Mouse (Mus musculus): Measurements from ENCODE around the gene Sult3a2. TPM values are rescaled to one million over a fixed set of nuclear protein-coding genes. Genes with fewer than 3 reads are reported as not detected.
"Not testable (repeated sequence)": the region's sequence is repeated elsewhere in the genome, so short reads cannot be mapped to it uniquely, and the experiment has no call there.

The Sult3a2 gene
- polyA plus RNA-seq, 1 experiment = not detected

GRCm38 (mm10) chr10:33787541-33787940 lies 1.0 kb upstream of the Sult3a2 start:
- no peaks in the 10 kb centered on the region for H3K4me1 ChIP-seq (ENCODE audit: control insufficient read depth, insufficient read depth, insufficient read length)
- H3K27ac ChIP-seq (ENCODE audit: insufficient read depth, low read length) = no peak overlapping the region
- no peak for DNase-seq (ENCODE audit: low read depth in 1 of 2, low spot score in 2 of 2)

GRCm38 (mm10) chr10:33735251-33735650 lies 51.3 kb downstream of the Sult3a2 start:
- DNase-seq (ENCODE audit: low read depth in 1 of 2, low spot score in 2 of 2); H3K27ac ChIP-seq (ENCODE audit: insufficient read depth, low read length); H3K36me3 ChIP-seq (ENCODE audit: control insufficient read depth, insufficient read depth, low read length); H3K4me3 ChIP-seq (ENCODE audit: extremely low read depth, insufficient read depth, insufficient read length); H3K4me1 ChIP-seq (ENCODE audit: control insufficient read depth, insufficient read depth, insufficient read length); H3K27me3 ChIP-seq (ENCODE audit: control insufficient read depth, insufficient read depth, low read length): not testable (repeated sequence)
- WGBS = 86% methylated on average over 7 of the region's 7 CpGs

More at GRCm38 (mm10) chr10:33787541-33787940, 1.0 kb upstream of the Sult3a2 start:
- H3K4me3 ChIP-seq (ENCODE audit: extremely low read depth, insufficient read depth, insufficient read length) = no peak overlapping the region
- TF ChIP-seq CTCF (IDR thresholded peaks at IDR 0.05; ENCODE audit: extremely low read depth, insufficient read depth, insufficient read length, insufficient replicate concordance) = no peak
- no peak for TF ChIP-seq POLR2A (IDR thresholded peaks at IDR 0.05; ENCODE audit: low read depth, low read length)
- no peaks in the 10 kb centered on the region for H3K27me3 ChIP-seq (ENCODE audit: control insufficient read depth, insufficient read depth, low read length)
- no peaks in the 10 kb centered on the region for H3K36me3 ChIP-seq (ENCODE audit: control insufficient read depth, insufficient read depth, low read length)

- Histone ChIP-seq H3K36me3 (ENCODE audit: control insufficient read depth, insufficient read depth, low read length) (no peaks in the 10 kb centered on the region), H3K27me3 (ENCODE audit: control insufficient read depth, insufficient read depth, low read length) (no peaks in the 10 kb centered on the region), H3K27ac (ENCODE audit: insufficient read depth, low read length) (no peak overlapping the region), H3K4me3 (ENCODE audit: extremely low read depth, insufficient read depth, insufficient read length) (no peak overlapping the region), H3K4me1 (ENCODE audit: control insufficient read depth, insufficient read depth, insufficient read length) (no peaks in the 10 kb centered on the region)
- no peak for TF ChIP-seq CTCF (IDR thresholded peaks at IDR 0.05; ENCODE audit: extremely low read depth, insufficient read depth, insufficient read length, insufficient replicate concordance)
- TF ChIP-seq POLR2A (IDR thresholded peaks at IDR 0.05; ENCODE audit: low read depth, low read length) = no peak
- no peak for DNase-seq (ENCODE audit: low read depth in 1 of 2, low spot score in 2 of 2)
Measured at GRCm38 (mm10) chr10:33733241-33733640, 53.3 kb downstream of the Sult3a2 start.

- Histone ChIP-seq H3K36me3 (ENCODE audit: control insufficient read depth, insufficient read depth, low read length) (no peaks in the 10 kb centered on the region), H3K27me3 (ENCODE audit: control insufficient read depth, insufficient read depth, low read length) (no peaks in the 10 kb centered on the region), H3K4me3 (ENCODE audit: extremely low read depth, insufficient read depth, insufficient read length) (no peak overlapping the region), H3K27ac (ENCODE audit: insufficient read depth, low read length) (no peak overlapping the region), H3K4me1 (ENCODE audit: control insufficient read depth, insufficient read depth, insufficient read length) (no peaks in the 10 kb centered on the region)
- WGBS = 85% methylated on average over 4 of the region's 4 CpGs
- TF ChIP-seq CTCF (IDR thresholded peaks at IDR 0.05; ENCODE audit: extremely low read depth, insufficient read depth, insufficient read length, insufficient replicate concordance) (no peak), POLR2A (IDR thresholded peaks at IDR 0.05; ENCODE audit: low read depth, low read length) (no peak)
- DNase-seq (ENCODE audit: low read depth in 1 of 2, low spot score in 2 of 2) = no peak
Measured at GRCm38 (mm10) chr10:33732409-33733185, 53.9 kb downstream of the Sult3a2 start.

GRCm38 (mm10) chr10:33723764-33724163 lies 62.7 kb downstream of the Sult3a2 start:
- TF ChIP-seq CTCF (IDR thresholded peaks at IDR 0.05; ENCODE audit: extremely low read depth, insufficient read depth, insufficient read length, insufficient replicate concordance) (no peak), POLR2A (IDR thresholded peaks at IDR 0.05; ENCODE audit: low read depth, low read length) (no peak)
- 45% methylated on average over 6 of the region's 6 CpGs for WGBS
- no peaks in the 10 kb centered on the region for H3K4me1 ChIP-seq (ENCODE audit: control insufficient read depth, insufficient read depth, insufficient read length)
- no peak overlapping the region for H3K27ac ChIP-seq (ENCODE audit: insufficient read depth, low read length)
- no peak overlapping the region for H3K4me3 ChIP-seq (ENCODE audit: extremely low read depth, insufficient read depth, insufficient read length)
- no peak for DNase-seq (ENCODE audit: low read depth in 1 of 2, low spot score in 2 of 2)
- H3K36me3 ChIP-seq (ENCODE audit: control insufficient read depth, insufficient read depth, low read length) = no peaks in the 10 kb centered on the region
- H3K27me3 ChIP-seq (ENCODE audit: control insufficient read depth, insufficient read depth, low read length) = no peaks in the 10 kb centered on the region

- Histone ChIP-seq H3K4me3 (ENCODE audit: extremely low read depth, insufficient read depth, insufficient read length) (no peak overlapping the region), H3K27ac (ENCODE audit: insufficient read depth, low read length) (no peak overlapping the region), H3K36me3 (ENCODE audit: control insufficient read depth, insufficient read depth, low read length) (no peaks in the 10 kb centered on the region), H3K27me3 (ENCODE audit: control insufficient read depth, insufficient read depth, low read length) (no peaks in the 10 kb centered on the region), H3K4me1 (ENCODE audit: control insufficient read depth, insufficient read depth, insufficient read length) (no peaks in the 10 kb centered on the region)
- DNase-seq (ENCODE audit: low read depth in 1 of 2, low spot score in 2 of 2) = no peak
- WGBS = 87% methylated on average over 4 of the region's 4 CpGs
- TF ChIP-seq POLR2A (IDR thresholded peaks at IDR 0.05; ENCODE audit: low read depth, low read length) (no peak), CTCF (IDR thresholded peaks at IDR 0.05; ENCODE audit: extremely low read depth, insufficient read depth, insufficient read length, insufficient replicate concordance) (no peak)
Measured at GRCm38 (mm10) chr10:33721827-33722438, 64.6 kb downstream of the Sult3a2 start.

Other genes starting within 250 kb of the Sult3a2 start
- not detected in 2 replicates for gene Clvs2, start 161.9 kb downstream of the Sult3a2 start, polyA plus RNA-seq (2012; rRNA removed)
- gene Sult3a1, start 71.0 kb upstream of the Sult3a2 start, polyA plus RNA-seq (2012; rRNA removed) = not detected in 2 replicates
- 0.02 TPM in 1 of 2 replicates, not detected in the other for gene Rsph4a, start 118.4 kb upstream of the Sult3a2 start, polyA plus RNA-seq (2012; rRNA removed)
- gene Zup1, start 164.6 kb upstream of the Sult3a2 start, polyA plus RNA-seq (2012; rRNA removed) = 7.0 and 9.4 TPM in 2 replicates
- 19.3 and 33.1 TPM in 2 replicates for gene Rwdd1, start 232.9 kb upstream of the Sult3a2 start, polyA plus RNA-seq (2012; rRNA removed)

All from spleen, adult 2 months (tissue).